Mouse (Mus musculus) kidney, adult 2 months (tissue): ENCODE measurements around the gene Smim20. TPM values are rescaled to one million over a fixed set of nuclear protein-coding genes. Genes with fewer than 3 reads are reported as not detected.
A peak's percentile ranks its signal among the peaks of the same experiment; 100 is the strongest.

Experiments
- DNase-seq: peaks from one replicate; pipeline ENCODE4 v3.0.0; 2021
- H3K27ac ChIP-seq: fragments of 200-500 bp; 2 replicates; pipeline ENCODE4 v1.5.1; 2012; ENCODE audit warnings: low read depth, low read length, control low read depth, inconsistent platforms; ENCODE audit not compliant: insufficient read depth
- H3K27me3 ChIP-seq: fragments of 200-500 bp; replicated peaks from 2 replicates; pipeline ENCODE4 v1.6.1; 2012; ENCODE audit warnings: mild to moderate bottlenecking, moderate library complexity, low read length, inconsistent platforms; ENCODE audit not compliant: control insufficient read depth, insufficient read depth
- H3K36me3 ChIP-seq: fragments of 200-500 bp; 2 replicates; pipeline ENCODE4 v1.6.1; 2012; ENCODE audit warnings: mild to moderate bottlenecking, moderate library complexity, low read length, inconsistent platforms; ENCODE audit not compliant: control insufficient read depth, insufficient read depth
- H3K4me1 ChIP-seq: fragments of 200-500 bp; 2 replicates; pipeline ENCODE4 v1.6.1; 2011; ENCODE audit warnings: low read length; ENCODE audit not compliant: control insufficient read depth, insufficient read depth
- H3K4me3 ChIP-seq: fragments of 200-500 bp; 2 replicates; pipeline ENCODE4 v1.5.1; 2011; ENCODE audit warnings: mild to moderate bottlenecking, low read depth, low read length, control low read depth; ENCODE audit not compliant: insufficient read depth
- CTCF ChIP-seq: fragments of 200-500 bp; conservative IDR thresholded peaks from 2 replicates; pipeline ENCODE4 v1.5.1; 2011; ENCODE audit warnings: low read depth, mild to moderate bottlenecking, control low read depth, low read length, moderate library complexity, mixed read lengths; ENCODE audit not compliant: insufficient read depth, insufficient read length
- POLR2A ChIP-seq: fragments of 200-500 bp; IDR thresholded peaks from one replicate; pipeline ENCODE4 v1.6.1; 2011; ENCODE audit warnings: low read depth, low read length, control low read depth
- WGBS: fragments of 180-500 bp; shearing (Covaris S2); methylation state at CpG from one replicate; pipeline ENCODE4 v1.1.7; 2018; 5-methylcytosine and 5-hydroxymethylcytosine counted together
- polyA plus RNA-seq: library from polyadenylated mRNA; depleted of rRNA; stranded (reverse); fragments of >200 nt; gene quantifications from 2 replicates; pipeline ENCODE4 v1.2.3, GENCODE M21; 2012

Gene Smim20
- polyA plus RNA-seq, 1 experiment: 99.5 TPM

- H3K27me3 ChIP-seq: no peaks in the 10 kb centered on the region
- DNase-seq: no peak
- H3K36me3 ChIP-seq: no peaks in the 10 kb centered on the region
- no peak overlapping the region for H3K27ac ChIP-seq
- TF ChIP-seq CTCF (no peak), POLR2A (no peak)
- 95% methylated on average over 5 of the region's 5 CpGs for WGBS
- H3K4me3 ChIP-seq: no peak overlapping the region
- no peaks in the 10 kb centered on the region for H3K4me1 ChIP-seq
These were observed 27.7 kb downstream of the Smim20 start for GRCm38 (mm10) chr5:53294627-53295026.

GRCm38 (mm10) chr5:53296961-53297360, 30.1 kb downstream of the Smim20 start:
- 91% methylated on average over 4 of the region's 4 CpGs for whole genome bisulfite sequencing
- no peaks in the 10 kb centered on the region for H3K4me1 ChIP-seq
- H3K4me3 ChIP-seq: no peak overlapping the region
- H3K36me3 ChIP-seq: no peaks in the 10 kb centered on the region
- no peak for DNase-seq
- H3K27me3 ChIP-seq: no peaks in the 10 kb centered on the region
- no peak overlapping the region for H3K27ac ChIP-seq
- TF ChIP-seq POLR2A (no peak), CTCF (no peak)

DNA sequence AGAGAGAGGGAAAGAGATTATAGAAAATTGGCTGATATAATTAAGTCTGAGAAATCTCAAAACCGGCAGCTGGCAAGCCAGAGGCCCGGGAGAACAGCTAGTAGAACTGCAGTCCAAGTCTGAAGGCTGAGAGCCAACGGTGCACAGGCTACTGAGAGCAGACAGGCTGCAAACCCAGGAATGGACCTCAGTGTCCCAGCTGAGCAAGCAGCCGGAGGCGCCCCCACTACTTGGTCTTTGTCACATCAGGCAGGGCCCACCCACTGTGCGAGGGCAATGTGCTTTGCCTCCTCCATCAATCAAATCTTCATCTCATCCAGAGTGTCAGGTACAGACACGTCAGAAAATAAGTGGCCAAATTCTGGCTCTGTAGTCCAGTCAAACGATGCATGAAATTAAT, 34.6 kb downstream of the Smim20 start:
- no peaks in the 10 kb centered on the region for H3K27me3 ChIP-seq
- no peak overlapping the region for H3K27ac ChIP-seq
- 47% methylated on average over 8 of the region's 8 CpGs for WGBS
- H3K36me3 ChIP-seq: no peaks in the 10 kb centered on the region
- DNase-seq: no peak
- H3K4me1 ChIP-seq: no peaks in the 10 kb centered on the region
- no peak overlapping the region for H3K4me3 ChIP-seq
- TF ChIP-seq CTCF (no peak), POLR2A (no peak)

GRCm38 (mm10) chr5:53302895-53303670, 36.2 kb downstream of the Smim20 start:
- 74% methylated on average over 10 of the region's 10 CpGs for WGBS
- no peaks in the 10 kb centered on the region for H3K4me1 ChIP-seq
- H3K36me3 ChIP-seq: no peaks in the 10 kb centered on the region

DNA sequence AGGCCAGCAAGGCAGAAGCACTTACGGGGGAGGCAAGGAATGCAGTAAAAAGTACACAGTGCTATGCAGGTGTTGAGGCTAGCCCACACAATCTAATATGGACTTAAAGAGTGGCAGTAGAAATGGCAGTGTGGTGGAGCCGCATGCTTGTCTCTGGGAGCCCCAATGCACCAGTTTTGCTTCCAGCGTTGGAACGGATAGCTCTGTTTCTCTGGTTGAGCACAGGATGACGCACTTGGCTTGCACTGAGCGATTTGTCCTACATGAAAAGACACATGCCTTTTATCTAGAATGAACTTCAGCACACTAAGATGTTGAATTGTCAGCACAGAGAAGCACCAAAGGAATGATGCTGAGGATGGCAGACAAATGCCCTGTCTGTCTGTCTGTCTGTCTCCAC, 37.1 kb downstream of the Smim20 start:
- H3K27me3 ChIP-seq: no peaks in the 10 kb centered on the region
- 92% methylated on average over 6 of the region's 6 CpGs for WGBS
- H3K36me3 ChIP-seq: no peaks in the 10 kb centered on the region
- no peak overlapping the region for H3K27ac ChIP-seq
- no peaks in the 10 kb centered on the region for H3K4me1 ChIP-seq
- no peak for DNase-seq
- no peak for TF ChIP-seq POLR2A
- TF ChIP-seq CTCF: no peak
- H3K4me3 ChIP-seq: no peak overlapping the region

More at GRCm38 (mm10) chr5:53302895-53303670, 36.2 kb downstream of the Smim20 start:
- Histone ChIP-seq H3K27me3 (no peaks in the 10 kb centered on the region), H3K4me3 (no peak overlapping the region), H3K27ac (no peak overlapping the region)
- DNase-seq: peak; percentile 71
- no peak for TF ChIP-seq CTCF
- TF ChIP-seq POLR2A: no peak

DNA sequence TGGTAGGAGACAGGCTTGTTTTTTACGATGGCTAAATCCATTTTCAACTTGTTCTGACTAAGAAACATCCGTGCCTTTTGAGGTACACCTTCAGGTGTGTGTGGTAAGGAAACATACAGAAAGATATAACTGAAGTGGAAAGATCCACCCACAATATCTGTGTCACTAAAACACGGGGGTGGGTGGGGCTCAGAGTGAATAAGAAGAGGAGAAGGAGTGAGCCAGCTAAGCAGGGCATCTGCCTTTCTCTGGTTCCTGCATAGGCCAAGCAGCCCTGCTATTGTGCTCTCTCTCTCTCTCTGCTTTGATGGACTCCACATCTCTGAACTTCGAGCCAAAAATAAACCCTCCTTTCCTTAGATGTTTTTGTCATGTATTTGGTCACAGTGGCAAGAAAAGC, 38.1 kb downstream of the Smim20 start:
- no peak overlapping the region for H3K27ac ChIP-seq
- no peaks in the 10 kb centered on the region for H3K4me1 ChIP-seq
- no peaks in the 10 kb centered on the region for H3K27me3 ChIP-seq
- TF ChIP-seq CTCF (no peak), POLR2A (no peak)
- no peak overlapping the region for H3K4me3 ChIP-seq
- DNase-seq: no peak
- no peaks in the 10 kb centered on the region for H3K36me3 ChIP-seq
- 69% methylated on average over 4 of the region's 4 CpGs for WGBS

- no peak overlapping the region for H3K4me3 ChIP-seq
- no peak for DNase-seq
- TF ChIP-seq CTCF: no peak
- TF ChIP-seq POLR2A: no peak
- H3K27ac ChIP-seq: no peak overlapping the region
- no peaks in the 10 kb centered on the region for H3K36me3 ChIP-seq
- H3K4me1 ChIP-seq: no peaks in the 10 kb centered on the region
- no peaks in the 10 kb centered on the region for H3K27me3 ChIP-seq
- 81% methylated on average over 3 of the region's 3 CpGs for WGBS
These were observed 40.0 kb downstream of the Smim20 start for GRCm38 (mm10) chr5:53306864-53307263.
